Mouse (Mus musculus) inflammation-experienced regulatory T-cells, adult 6 months (primary cell): Measurements from ENCODE around the gene Copz1. TPM values are rescaled to one million over a fixed set of nuclear protein-coding genes. Genes with fewer than 3 reads are reported as not detected.
"Not testable (repeated sequence)": the region's sequence is repeated elsewhere in the genome, so short reads cannot be mapped to it uniquely, and the experiment has no call there.

ENCODE experiments used
- ATAC-seq: one replicate; pipeline ENCODE4 v1.8.0; 2017
- polyA plus RNA-seq, 3 experiments: library from polyadenylated mRNA; unstranded; fragments of 100-300 nt; shearing (Covaris generic); gene quantifications; one replicate each; pipeline ENCODE4 v1.2.1; 2017

Copz1 gene
- polyA plus RNA-seq = 100 to 1,000 TPM; 216 to 248 (median 223) TPM

DNA sequence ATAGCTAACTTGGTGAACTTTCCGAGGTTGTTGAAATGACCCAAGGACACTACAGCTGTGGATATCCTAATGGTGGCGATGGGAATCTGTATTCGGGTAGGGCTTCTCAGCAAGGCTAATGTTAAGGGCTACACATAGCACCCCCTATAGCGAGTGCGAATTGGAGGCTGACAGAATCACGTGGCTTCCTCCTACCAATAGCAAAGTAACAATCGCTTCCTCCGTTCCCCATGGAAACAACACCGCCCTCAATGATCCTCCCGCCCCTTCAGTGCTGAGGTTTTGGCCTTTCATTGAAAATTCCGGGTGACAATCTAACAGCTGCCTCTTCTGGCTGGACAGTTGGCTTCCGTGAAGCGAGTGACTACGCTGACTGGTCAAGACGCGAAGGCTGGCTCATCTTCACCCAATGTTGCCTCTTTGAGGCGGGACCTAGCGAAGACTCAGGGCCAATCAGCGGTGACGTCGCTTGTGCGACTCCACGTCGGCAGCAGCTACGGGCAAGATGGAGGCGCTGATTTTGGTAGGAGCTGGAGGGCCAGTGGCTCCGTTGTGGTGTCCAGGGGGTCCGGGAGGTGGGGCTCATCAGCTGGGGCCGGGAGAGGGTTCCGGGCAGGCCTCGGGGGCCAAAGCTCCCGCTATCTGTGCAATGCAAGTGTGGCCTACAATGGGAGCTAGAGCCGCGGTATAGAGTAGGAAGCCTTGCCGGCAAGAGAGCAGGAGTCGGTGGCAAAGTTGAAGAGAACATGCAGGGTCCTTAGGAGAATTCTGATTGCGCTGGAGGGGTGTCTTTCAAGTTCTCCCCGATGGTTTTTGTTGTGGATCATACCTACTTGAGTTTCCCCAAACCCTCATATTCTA is at the start of gene Copz1:
Gene Copz1 (plus strand): TSS at position 296 of the 861 bp plus-strand sequence.
- peak; percentile 98 for ATAC-seq

- no peak for ATAC-seq
These were observed 48.4 kb upstream of the Copz1 start for GRCm38 (mm10) chr15:103224161-103224560.

GRCm38 (mm10) chr15:103227022-103227421 is 45.5 kb upstream of the Copz1 start:
- no peak for ATAC-seq

DNA sequence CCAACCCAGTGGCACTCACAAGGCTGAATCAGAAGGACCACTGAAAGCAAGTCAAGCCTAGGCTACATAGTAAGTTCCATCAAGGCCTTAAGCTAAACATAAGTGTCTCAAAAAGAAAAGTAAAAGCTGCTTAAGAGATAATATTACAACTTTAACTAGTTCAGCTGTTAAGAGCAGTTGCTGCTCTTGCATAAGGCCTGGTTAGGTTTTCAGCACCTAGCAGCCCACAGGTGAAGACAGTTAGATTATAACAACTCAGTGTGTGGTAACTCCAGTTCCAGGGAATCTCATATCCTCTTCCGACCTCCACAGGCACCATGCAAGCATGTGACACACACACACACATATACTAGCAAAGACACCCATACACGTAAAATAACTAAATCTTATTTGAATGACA is 44.9 kb upstream of the Copz1 start:
- ATAC-seq = no peak

DNA sequence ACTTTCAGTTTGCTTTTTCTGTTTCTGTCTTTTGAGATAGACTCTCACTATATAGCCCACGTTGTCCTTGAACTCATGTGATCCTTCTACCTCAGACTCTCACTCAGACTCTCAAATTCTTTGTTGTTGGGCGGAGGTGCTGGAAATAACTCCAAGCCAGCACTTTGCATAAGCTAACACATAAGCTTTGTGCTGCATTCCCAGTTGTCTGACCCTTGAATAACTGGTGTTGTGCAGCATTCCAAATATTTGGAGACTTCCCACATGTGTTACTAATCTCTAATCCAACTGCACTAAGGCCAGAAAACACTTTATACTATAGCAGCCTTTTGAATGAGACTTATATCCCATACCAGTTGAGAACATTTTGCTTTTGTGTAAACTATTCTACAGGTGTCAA is 43.6 kb upstream of the Copz1 start:
- ATAC-seq = no peak

- ATAC-seq = no peak
These were observed 39.4 kb upstream of the Copz1 start for GRCm38 (mm10) chr15:103233119-103233518.

DNA sequence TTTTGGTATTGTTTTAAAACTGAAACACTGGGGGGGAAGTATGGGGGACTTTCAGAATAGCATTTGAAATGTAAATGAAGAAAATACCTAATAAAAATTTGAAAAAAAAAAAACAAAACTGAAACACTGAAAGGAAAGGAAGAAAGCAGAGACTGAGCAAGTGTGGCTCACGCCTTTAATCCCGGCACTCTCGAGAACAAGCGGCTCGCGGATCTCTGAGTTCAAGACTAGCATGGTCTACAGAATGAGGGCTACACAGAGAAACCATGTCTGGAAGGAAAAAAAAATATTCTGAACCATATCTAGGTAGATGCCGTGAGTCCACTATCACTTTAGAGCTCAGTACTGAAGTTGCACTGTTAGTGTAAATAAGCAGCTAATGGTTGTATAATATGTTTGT is 35.2 kb upstream of the Copz1 start:
- no peak for ATAC-seq

GRCm38 (mm10) chr15:103239130-103239684 is 33.3 kb upstream of the Copz1 start:
- peak; percentile 65 for ATAC-seq

DNA sequence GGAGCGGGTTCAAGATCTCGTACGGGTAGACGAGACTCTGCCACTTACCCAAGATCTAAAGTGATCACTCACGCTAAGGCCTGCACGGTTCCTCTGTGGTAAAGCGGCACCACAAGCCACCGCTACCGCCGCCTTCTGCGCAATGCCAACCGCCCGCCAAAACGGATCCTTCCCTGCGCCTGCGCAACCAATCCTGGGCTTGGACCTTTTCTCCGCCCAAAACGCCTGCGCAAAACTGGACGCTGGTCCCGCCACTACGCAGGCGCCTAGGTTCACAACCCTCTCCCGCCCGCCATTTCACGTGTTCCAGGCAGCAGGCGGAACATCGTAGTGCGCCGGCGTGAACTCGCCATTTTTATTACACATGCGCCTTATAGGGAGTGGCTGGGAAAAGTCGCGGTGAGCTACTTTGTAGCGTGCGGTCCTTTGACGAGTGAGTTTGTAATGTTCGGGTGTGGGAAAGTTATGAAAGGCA is 32.8 kb upstream of the Copz1 start, which contains the start of gene Cbx5:
Gene Cbx5 (minus strand): TSS at position 132 of the 475 bp plus-strand sequence.
- peak; percentile 66 for ATAC-seq

DNA sequence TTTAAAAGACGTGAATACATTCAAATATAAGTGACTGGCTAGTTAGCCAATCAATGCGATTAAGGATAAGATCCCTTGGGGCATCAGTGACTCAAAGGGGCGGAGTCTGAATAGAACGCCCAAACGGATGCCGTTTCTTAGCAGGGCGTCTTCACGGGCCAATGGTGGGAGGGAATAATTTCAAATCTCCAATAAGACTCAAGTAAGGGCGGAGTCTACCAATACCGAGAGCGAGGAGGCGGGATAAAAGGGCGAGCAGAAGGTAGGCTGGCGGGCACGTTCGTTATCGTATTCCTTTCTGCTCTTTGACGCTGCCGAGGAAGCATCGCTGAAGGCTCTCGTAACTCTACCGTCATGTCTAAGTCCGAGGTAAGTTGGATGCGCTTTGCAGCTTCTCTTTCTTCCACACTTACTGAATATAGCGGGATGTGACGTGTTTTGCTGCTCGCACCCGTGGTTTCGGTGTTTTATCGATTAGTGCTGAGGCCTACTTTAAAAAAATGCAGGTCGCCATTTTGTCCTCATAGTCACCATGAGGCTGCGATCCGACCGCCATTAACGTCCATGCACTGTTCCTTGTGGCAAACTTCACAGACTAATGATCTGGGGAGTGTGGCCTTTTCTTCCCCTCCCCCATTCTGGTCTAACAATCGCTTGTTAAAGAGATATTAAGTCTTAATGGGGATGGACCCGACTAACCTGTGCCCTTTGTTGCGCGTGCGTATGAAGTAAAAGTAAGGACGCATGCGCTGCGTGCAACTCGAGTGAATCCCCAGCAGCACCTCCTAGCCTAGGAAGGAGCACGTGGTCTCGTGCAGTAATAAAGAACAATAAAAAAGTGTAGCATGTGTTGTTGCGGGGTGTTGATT is 32.1 kb upstream of the Copz1 start, which contains the start of gene Hnrnpa1:
Gene Hnrnpa1 (plus strand): TSS at position 273 of the 869 bp plus-strand sequence.
- ATAC-seq = peak; percentile 81

GRCm38 (mm10) chr15:103241071-103242018 is 31.2 kb upstream of the Copz1 start:
- not testable (repeated sequence) for ATAC-seq

DNA sequence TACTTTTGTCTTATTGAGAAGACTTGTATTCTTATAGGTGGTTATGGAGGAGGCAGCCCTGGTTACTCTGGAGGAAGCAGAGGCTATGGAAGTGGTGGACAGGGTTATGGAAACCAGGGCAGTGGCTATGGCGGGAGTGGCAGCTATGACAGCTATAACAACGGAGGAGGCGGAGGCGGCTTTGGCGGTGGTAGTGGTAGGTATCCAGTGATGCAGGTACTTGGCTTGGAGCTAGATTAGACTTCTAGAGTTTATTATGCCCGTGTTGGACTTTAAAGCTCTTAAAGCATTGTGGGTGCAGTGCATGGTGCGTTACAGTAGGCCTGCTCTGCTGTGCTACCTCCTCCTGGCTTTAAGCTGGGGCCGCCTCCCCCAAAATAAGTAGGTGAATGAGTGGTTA is 29.6 kb upstream of the Copz1 start:
- ATAC-seq = no peak

- ATAC-seq = no peak
These were observed 26.9 kb upstream of the Copz1 start for GRCm38 (mm10) chr15:103245616-103246015.

GRCm38 (mm10) chr15:103247078-103247781 is 25.3 kb upstream of the Copz1 start:
- ATAC-seq = no peak

- no peak for ATAC-seq
These were observed 24.6 kb upstream of the Copz1 start for GRCm38 (mm10) chr15:103247782-103248400.

- no peak for ATAC-seq
These were observed 23.9 kb upstream of the Copz1 start for GRCm38 (mm10) chr15:103248401-103249313.

GRCm38 (mm10) chr15:103249511-103249910 is 23.0 kb upstream of the Copz1 start:
- ATAC-seq = not testable (repeated sequence)

GRCm38 (mm10) chr15:103250195-103250740 is 22.2 kb upstream of the Copz1 start:
- no peak for ATAC-seq

DNA sequence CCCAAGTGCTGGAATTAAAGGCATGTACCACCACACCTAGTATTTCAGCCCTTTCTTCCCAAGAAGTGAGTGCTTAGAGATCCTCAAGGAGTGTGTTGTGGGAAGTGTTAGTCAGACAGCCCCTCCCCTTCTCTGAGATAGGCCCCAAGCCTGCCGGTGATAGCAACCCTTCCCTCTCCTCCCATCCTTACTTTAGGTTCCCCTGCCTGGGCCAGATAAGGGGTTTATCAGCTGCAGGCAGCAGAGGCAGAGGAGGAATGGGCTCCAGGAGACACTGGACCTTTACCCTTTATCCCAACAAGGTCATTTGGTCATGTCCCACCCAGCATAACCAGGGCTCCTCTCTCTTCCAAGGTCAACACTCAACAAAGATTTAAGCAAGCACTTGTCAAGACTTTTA is 20.9 kb upstream of the Copz1 start:
- ATAC-seq = no peak
